Mouse (Mus musculus) yolk sac, embryonic 10.5 days (tissue): ENCODE measurements around the gene Adora2b.

Source experiments
- DNase-seq: peaks from one replicate; pipeline ENCODE4 v3.0.0-alpha.2; 2017; ENCODE audit warnings: low spot score

The Adora2b gene

DNA sequence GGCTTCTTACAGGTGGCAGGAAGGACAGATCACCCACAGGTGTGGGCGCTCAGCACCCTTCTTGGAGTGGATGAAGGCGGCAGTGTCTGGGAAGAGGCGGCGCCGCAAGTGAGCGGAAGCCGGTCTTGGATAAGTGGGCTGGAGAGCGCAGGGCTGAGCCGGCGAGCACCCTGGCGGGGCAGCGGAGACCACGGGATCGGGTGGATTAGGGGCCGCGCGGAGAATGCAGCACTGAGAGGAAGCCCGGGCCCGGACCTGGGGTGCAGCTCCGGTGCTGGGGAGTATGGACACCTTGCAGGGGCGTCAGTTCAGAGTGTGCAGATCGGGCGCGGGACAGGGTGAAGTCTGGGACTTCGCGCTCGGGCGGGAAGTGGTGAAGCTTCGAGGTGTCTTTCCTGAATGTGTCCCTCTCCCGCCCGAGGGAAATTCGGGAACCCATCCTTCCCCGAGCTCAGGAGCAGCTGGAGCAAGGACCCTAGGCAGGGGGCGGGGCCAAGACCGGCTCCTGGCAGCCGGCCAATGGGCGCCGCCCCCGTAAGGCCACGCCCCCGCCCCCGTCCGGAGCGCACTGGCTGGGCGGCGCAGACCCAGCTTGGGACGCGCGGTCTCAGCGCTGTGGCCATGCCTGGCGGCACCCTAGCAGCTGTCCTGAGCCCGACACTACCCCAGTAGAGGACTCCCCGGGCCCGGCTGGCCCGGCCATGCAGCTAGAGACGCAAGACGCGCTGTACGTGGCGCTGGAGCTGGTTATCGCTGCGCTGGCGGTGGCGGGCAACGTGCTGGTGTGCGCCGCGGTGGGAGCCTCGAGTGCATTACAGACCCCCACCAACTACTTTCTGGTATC is at the start of gene Adora2b:
TSS of gene Adora2b (plus strand) at position 584 of the 844 bp plus-strand sequence.
- peak; percentile 85 for DNase-seq

DNA sequence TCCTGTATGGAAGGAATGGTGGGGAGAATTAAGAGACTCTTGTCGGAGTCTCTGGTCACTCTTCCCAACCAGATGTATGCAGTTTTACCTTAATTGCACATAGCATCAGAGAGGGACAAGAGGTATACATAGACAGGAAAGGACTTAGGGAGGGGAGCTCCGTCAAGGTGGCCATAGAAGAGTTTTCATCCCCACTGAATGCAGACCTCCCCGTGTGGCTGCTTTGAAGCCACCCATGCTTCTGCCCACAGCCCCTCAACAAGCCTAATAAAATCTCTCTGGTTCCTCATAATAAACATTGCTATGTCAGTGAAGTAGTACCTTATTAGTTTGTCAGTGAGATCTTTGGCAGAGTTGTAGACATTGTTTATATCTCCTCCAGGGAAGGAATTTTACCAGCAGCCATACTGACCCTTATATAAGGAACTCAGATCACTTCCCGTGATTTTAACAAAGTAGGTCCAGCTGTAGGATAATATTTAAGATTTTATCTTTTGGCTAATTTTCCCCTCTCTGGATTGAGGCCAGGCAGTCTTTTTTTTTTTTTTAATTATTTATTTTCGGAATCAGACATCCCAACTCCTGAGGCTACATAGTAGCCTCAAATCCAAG is 47.8 kb upstream of the Adora2b start:
- no peak for DNase-seq

DNA sequence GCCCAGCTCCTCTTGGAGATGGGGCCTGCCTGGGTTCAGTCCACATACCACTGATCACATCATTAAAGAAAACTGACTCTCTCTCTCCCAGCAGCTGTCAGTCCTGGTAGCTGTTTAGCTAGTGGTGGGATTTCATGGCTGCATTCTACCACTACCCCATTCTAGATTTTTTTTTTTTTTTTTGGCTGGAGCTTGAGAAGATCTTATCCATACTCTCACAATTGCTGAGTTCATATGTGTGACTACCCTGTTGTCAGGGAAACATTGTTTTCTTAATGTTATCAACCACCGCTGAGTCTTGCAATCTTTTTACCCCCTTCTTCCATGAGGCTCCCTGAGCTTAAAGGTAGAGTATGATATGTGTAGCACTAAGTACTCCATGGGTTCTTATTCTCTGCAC is 46.1 kb upstream of the Adora2b start:
- DNase-seq = no peak

DNA sequence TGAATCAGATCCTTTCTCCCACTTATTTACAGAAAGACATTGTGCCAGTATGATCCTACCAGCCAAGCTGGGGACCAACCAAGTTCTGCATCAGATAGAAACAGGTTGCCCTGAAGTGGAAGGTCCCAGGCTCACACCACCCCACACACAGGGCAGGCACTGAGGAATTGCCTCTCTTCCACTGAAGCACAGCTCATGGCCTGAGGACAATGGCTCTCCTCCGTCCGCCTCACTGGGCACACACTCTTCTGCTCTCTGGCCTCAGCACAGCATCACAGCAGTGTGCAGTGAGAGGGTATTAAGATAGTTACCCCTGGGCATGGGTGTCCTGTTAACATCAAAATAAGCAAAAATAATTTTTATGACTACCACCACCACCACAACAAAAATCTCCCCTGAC is 39.7 kb upstream of the Adora2b start:
- DNase-seq = no peak

DNA sequence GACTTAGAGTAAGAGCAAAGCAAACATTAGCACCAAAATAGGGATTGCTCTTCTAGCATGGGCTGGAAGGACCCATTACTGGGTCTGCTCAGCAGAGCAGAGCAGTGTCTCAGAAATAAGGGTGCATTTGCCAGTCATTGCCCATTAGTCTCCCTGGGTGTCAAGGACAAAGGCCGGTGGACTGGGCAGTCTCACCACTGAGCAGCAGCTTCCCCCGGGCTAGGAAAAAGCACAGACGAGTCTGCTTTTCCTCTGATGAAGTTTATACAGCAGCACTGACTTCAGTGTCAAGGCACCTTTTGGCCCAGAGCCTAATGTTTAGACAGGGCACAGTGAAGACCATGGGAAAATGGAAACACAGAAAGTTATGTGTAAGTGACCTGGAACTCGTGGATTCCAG is 38.9 kb upstream of the Adora2b start:
- DNase-seq = no peak

DNA sequence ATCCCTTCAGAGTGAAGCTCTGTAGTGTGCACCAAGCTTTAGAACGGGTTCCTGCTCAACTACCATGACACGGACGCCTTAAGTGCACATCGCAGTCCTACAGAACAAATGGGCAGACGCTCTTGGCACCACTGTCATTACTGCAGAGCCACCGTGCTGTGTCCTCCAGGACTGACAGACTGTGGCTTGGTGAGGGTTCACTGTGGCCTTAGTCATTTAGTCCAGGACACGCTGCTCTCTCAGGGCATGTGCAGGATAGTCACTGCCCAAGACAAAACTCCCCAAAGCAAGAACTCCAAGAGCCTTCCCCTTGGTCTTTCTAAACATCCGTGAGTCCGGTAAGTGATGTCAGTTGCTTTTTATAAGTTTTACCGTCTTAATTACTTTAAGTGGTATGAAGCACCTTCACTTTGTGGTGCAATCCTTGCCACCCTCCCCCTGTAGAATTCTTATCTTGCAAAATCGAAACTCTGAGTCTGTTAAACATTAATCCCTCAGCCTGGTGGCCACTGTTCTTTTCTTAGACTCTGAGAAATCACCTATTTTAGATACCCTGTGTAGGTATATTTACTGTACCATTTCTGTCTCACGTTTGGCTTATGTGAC is 35.3 kb upstream of the Adora2b start:
- DNase-seq = peak; percentile 40

DNA sequence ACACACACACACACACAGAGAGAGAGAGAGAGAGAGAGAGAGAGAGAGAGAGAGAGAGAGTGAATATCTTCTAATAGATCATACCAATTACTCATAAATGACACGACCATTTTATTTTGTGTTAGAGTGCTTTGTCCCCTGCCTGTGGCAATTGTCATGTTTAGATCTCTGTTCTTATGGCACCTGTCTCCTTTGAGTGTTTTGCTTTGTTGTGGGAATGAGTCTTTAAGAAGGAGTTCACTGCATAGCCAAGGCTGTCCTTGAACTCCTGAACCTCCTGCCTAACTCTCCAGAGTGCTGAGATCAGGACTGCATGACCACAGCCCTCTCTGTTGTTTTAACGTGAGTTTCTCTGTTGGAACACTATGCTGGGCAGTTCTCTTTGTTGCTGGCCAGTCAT is 33.7 kb upstream of the Adora2b start:
- DNase-seq = no peak

DNA sequence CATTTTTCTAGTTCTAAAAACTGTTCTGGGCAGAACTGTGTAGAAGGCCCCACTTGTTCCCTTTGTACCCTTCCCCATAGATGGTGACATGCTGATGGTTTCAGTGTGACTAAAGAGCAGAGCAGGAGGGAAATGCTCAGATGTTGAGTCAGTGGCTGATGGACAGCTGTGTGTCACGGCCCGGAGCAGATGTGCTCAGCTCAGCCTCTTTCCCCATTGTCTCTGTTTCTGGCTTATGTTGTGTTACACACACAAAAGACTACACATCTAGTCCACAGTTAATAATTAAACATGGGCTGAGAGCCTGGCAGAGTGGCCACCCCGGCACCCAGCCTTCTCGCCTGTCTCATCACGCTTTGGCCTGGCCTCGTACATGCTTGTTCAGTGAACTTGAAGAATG is 31.0 kb upstream of the Adora2b start:
- no peak for DNase-seq

DNA sequence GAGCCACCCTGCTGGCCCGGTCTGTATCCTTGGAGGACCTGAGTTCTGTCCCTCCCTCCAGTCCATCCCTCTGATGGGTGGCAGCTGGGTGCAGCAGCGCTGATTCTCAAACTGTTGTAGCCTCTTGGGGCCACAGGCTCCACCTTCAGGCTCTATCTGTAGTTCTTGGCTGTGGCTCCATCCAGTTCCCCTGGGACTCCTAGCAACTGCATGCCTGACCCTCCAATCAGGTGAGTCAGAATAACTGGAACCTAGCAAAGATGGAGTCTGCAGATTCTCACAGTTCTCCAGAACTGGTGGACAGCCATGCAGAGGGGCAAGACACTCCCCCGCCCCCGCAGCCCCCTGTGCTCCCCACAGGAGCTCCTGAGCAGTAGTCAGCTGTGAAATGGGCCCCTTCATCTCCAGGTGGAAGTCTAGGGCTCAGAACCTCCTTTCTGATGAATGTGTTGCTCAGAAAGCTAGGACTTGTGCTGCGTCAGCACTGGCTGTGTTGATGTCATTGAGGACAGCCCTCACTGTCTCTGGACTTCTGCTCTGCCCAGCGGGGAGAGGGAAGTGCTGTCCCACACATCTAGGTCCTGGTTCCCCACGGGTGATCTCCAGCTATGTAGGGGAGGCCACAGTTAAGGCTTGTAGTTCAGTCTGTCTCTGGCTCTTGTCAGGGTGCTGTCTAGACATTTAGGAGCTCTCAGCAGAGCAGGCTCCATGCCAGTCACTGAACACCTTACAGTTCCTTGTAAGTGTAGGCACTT is 27.9 kb upstream of the Adora2b start:
- DNase-seq = no peak

DNA sequence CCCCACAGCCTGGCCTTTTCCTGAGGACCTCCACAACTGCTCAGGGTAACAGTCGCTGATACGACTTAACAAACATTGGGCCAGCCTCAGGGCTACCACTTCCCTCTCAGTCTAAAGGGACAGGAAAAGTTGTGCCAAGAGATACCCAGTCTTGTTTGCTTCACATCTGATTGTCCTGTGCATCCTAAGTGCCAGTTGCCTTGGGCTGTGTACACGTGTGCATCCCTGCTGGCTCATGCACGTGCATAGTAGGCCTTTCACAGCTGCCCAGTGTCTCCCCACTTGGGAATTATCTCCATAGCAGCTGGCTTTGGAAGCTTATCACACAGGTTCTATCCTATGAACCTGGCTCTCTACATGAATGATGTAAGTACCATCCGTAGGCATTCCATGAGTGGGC is 25.4 kb upstream of the Adora2b start:
- DNase-seq = no peak

DNA sequence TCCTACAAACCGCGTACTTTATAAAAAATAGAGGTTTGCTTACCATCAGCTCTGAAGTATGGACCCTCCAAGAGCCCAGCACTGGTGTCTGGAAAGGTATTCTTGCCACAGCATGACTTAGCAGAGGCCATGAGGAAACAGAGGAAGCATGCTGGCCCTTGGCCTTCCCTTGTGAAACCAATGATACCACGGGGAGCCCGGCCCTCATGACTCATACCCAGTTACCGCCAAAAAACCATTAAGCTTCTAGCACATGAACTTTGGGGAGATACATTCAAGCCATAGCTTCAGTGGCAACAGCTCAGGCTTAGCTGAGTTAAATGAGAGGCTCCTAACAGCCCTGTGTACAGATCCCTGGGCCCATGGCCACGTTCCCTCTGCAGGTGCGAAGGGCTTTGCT is 24.8 kb upstream of the Adora2b start:
- DNase-seq = no peak

DNA sequence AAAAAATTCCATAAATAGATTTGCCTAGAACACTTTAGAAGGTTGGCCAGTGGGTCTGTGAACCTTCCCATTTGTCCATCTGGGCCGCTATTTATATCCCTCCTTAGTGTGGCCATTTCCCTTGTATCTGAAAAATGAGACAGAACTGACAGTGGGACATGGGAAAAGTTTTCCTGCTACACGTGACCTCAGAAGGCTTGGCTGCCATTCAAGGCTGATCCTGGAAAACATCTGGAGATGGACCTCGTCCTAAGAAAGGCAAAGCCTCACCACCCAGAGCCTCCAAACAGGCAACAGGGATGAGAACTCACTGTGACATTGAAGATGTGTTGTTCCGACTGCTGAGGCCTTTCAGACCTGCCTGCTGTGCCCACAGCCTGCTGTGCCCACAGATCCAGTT is 24.0 kb upstream of the Adora2b start:
- no peak for DNase-seq

DNA sequence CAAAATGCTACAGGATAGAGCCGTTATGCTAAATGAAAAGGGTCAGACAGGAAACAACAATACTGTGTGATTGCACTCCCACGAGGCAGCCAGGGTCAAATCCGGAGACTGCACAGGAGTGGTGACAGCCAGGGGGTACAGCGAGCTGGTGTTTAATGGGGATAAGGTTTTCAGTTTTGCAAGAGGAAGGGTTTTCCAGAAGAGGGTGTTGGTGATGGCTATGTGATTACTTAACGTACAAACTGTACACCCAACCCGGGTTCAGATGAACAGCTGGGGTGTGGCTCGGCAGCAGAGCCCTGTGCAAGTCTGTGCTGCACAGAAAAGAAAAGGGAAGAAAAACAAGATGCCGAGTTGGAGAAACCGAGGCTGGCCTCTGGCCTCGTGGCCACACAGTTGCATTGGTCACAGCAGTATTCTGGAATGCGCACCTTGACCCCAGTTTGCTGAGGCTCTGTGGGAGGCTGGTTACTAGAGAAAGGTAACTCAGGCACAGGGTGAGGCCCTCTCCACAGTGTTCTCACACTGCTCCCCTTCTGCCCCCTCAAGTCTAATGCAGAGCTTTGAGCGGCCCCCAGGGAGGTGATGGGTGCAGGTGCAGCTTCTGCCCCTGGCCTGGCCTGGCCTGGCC is 8.0 kb upstream of the Adora2b start:
- peak; percentile 63 for DNase-seq

DNA sequence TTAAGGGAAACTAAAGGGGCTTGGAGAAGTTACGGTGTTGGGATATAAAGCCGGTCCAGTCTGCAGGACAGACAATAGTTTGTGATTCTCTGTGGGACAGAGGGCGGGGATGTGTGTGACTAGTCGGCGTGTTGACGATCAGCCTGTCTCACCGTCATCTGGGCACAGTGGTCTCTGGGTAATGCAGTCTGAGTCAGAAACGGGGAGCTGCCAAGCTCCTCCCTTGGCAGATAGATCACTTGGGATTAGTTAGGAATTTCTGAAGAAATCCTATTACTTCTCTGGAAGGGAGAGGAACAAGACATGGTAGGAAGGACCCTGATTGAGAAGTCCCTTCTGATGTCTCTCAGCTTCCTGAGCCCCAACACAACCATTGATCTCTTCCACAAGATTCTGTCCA is 4.9 kb upstream of the Adora2b start:
- DNase-seq = no peak

DNA sequence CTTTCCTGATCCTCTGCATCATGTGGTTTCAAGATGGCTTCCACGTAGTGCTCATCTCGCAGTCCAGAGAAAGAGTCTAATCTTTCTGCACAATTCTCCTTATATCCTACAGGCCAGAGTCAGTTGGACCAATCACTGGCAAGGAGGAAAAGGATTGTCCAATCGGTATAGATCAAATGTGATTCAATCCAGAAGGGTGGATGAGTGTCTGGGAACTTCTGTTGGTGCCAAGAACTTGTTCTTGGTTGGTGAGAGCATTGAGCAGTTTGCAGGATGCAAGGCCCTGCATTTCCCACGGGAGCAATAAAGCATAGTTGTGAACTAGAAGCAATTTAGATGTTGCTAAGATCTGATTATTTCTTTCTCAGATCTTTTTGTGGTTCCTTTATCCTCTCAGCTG is 4.3 kb upstream of the Adora2b start:
- no peak for DNase-seq

DNA sequence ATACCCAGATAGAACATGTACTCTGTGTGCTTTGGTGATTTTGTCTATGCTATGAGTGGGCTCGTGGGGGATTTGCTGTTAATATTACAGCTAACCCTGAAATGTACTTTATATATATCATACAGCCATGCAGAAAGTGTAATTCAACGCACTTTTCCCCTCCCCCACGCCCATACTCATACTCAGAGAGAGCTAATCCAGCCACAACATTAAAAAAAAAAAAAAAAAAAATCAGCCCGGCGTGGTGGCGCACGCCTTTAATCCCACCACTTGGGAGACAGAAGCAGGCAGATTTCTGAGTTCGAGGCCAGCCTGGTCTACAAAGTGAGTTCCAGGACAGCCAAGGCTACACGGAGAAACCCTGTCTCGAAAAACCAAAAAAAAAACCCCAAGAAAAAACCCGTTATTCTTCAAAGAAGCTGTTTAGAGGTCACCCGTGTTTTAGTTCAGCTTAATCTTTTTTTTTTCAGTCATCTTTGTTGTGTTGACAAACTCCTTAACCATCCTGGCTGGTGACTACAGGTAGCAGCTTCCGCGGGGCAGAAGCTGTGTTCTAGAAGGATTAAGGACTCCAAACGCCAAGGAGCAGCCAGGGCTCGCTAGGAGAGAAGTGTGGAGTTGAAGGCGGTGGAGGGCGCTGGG is 904 bp upstream of the Adora2b start:
- no peak for DNase-seq

DNA sequence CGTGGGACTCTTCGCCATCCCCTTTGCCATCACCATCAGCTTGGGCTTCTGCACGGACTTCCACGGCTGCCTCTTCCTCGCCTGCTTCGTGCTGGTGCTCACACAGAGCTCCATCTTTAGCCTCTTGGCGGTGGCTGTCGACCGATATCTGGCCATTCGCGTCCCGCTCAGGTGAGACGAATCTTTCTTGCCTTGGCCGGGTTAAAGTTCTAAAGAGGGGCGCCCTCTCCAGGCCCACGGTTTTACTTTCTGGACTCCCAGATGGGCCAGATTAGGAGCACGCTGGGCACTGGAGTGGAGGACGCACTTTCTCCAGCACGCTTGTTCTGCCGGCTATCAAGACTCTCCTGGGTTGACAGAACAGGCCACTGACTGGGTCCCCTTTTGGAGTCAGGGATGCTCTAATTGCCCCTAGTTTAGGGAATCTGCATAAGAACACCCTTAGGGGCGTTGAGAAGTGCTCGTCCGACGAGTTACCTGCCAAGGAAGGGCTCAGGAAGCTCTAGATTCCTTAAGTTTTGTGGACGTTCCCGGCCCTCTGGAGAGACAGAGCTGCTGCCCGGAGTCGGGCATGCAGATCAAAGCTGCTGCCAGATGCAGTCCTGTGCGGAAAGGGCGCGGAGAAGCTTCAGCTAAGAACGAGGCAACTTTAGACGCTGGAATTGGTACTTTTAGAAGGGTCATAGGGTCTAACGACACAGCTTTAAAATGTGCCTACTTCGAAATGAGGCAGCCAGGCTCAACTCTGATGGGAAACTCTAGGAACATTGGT is 668 bp downstream of the Adora2b start:
- peak; percentile 68 for DNase-seq

DNA sequence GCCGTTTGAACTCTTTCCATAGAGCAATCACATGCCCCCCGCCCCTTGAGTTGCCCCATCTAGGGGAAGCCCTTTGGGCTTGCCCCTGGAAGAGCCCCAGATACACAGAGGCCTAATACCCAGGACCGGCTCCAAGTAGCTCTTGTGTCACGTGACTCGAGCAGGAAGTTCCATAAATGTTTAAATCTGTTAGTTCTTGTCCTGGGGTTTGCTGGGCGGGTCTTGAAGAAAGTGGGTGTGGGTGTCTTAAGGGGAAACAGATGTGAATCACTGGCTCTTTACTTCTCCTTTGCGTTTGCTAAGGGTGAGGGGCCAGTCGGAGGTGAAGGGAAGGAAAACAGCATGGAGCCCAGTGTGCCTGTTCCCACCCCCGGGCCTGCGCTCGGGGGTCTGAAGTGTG is 2.3 kb downstream of the Adora2b start:
- peak; percentile 35 for DNase-seq

DNA sequence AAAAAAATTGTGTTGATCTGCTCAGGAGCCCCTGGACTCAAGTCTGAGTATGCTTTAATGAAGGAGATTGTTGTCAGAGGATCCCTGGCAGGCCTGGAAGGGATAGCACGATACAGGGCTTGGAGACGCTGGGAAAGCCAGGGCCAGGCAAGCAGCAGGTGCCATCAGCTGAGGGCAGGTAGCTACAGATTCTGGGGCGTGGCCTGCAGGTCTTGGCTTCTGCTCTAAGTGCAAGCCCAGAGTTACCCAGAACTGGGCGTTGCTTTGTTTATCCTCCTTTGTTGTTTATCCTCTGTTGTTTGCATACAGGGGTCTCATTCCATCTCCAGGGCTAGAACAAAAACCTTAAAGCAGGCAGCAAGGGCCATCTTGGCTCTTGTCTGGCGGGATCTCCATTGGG is 4.6 kb downstream of the Adora2b start:
- DNase-seq = no peak

DNA sequence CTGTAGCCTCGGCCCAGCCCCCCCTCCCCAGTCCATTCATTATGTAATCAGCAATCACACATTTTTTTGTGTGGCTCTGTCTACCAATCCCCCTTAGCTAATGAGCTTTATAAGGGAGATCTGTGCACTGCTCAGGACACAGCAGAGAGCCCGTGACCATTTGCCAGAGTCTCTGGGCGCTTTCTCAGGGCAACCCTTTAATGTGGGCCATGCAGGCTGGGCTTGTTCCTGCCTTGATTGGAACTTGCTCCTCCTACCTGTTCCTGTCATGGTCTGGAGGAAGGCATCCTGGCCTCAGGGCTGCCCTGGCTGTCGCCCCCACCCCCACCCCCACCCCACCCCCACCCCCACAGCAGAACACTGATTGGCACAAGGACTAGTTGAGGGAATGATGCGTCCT is 10.4 kb downstream of the Adora2b start:
- no peak for DNase-seq

DNA sequence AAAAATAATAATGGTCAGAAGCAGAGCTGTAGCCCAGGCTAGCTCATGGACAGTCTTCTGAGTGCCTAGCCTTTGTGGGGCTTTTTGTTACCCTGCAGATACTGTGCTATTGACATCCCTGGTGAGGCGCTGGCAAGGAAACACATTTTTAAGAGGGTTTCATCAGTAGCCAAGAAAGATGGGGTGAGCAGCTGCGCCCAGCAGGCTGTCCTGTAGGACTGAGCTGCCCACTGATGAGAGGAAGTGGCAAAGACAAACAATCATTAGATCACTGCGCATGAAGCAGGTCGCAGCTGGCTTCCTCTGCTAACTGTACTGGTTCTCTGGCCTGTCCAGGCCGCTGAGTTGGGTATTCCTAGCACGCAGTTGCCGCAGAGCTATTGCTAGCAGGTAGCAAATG is 14.8 kb downstream of the Adora2b start:
- no peak for DNase-seq
